Mouse (Mus musculus) c-Kit-positive CD71-positive TER-119-positive erythroid progenitor cells, embryonic 14.5 days (primary cell): ENCODE data around the gene Txndc5.
A peak's percentile ranks its signal among the peaks of the same experiment; 100 is the strongest.

Source experiments
- DNase-seq: peaks from one replicate; pipeline ENCODE4 v3.0.0-alpha.2; 2013; ENCODE audit warnings: low spot score

The Txndc5 gene

DNA sequence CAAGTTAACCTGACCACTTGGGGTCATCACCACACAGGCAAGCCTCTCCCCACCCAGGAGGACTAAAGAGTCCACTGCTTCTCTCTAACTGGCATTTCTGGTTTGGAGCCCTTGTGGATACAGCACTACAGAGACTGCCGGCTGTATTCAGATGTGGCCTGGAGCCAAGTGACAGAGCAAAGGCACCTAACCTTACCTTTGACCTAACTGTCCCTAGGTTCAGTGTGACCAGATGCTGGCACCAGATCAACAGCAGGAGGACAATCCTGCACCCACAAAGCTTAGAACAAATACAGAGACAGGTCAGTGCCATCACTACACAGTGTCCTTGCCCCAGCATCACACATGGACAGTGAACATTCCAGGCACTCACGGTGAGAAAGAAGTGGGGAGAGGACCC is 2.5 kb downstream of the Txndc5 start:
- DNase-seq = no peak

DNA sequence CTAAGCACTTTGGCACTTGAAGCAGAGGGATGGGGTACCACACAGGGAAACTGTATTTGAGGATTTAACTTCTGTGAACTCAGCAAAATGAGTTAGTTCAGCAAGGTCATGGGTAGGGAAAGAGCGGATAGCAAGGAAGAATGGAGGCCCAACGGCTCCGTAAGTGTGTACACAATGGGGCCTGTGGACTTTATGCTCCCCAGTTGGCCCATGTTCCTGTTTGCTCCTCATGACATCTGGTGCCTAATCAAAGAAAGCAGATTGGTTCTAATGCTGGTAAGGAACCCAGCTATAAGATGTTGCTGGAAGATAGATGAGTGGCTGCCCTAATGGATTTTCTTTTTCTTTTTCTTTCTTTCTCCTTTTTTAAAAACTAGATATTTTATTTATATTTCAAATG is 3.4 kb downstream of the Txndc5 start:
- no peak for DNase-seq

DNA sequence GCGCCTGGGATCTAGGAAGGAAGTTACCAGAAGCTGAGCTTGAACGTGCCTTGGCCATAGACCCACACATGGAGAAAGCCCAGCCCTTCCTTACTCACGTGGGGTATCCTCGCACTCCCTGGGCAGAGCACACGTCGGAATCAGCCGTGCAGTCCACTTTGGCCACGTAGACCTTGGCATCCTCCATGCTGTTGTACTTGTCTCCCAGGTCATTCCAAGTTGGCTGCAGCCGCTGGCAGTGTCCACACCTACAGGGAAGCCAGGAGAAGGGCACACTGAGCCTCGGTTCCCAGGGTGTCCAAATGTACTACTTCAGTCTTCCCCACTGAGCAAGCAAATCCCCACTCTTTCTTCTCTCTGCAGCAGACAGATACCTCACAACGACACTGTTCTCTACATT is 5.4 kb downstream of the Txndc5 start:
- no peak for DNase-seq

DNA sequence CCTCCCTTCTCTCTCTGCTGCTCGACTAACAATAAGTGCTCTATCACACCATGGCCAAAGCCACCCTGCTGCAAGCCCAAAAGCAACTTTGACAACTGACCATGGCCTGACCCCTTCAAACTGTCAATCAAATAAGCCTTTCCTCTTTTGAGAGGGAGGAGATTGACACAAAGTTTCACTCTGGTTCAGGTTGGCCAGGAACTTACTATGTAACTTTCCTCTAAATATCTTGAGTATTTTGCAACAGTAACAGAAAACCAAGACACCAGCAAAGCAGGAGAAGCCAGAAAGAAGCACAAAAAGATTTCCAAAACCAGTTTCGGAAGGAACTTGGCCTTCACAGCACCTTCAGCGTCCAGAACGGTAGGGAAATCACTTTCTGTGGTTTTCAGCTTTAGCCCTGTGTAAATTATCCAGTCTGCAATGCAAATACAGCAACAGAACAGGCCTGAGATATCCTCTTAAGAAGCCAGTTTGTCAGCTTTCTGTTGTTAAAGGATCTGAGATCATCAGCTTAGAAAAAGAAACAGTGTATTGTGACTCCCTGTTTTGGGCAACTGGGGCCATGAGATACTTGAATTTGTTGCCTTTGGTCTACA is 6.5 kb downstream of the Txndc5 start:
- no peak for DNase-seq

DNA sequence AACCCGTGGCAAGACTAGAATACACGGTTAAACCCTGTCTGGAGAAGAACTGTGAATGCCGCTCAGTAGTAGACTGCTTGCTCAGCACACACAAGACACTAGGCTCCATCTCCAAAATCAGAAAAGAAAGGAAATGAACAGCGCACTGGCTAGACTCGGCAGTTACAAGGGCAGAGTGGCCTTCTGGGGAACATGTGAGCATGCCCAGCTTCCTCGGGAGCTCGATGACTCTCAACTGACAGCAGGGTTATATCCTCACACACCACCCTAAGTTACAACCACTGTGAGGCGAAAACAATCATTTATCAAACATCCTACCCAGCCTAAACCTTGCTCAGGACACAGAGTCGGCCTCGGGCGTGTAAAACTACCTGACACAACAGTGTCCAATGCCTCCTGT is 8.3 kb downstream of the Txndc5 start:
- DNase-seq = no peak

DNA sequence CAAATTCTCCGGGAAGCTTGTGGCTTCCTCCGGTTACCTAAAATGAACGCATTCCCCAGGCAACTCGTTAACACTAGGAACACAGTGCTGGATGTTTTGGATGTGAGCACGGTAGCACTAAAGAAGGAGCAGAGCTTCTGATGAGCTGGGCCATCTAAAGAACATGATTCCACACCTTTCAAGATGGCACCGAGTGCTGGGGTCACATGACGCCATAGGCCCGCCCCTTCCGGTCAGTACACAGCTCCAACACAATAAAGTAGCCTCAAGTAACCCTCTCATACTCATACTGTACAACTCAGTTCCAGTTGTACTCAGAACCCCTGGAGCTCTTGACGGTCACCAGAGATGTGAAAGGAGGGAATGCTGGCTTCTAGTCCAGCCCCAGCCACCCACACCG is 12.0 kb downstream of the Txndc5 start:
- no peak for DNase-seq

DNA sequence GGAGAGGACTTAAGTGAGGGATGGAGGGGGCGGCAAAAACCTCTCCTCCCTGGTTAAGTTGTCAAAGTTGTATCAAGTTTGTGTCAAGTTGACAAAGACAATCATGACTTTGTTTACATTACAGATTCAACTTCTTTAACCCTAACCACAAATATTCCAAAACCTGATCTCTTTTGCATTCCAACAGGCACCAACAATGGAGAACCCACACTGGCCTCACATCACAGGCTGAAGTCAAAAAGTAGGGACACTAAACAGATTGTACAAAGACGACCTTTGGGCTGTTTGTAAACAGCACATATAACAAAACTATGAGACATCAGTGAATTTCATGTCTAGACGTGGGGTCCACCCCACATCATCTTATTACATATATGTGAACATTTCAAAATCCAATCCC is 12.8 kb downstream of the Txndc5 start:
- DNase-seq = no peak

DNA sequence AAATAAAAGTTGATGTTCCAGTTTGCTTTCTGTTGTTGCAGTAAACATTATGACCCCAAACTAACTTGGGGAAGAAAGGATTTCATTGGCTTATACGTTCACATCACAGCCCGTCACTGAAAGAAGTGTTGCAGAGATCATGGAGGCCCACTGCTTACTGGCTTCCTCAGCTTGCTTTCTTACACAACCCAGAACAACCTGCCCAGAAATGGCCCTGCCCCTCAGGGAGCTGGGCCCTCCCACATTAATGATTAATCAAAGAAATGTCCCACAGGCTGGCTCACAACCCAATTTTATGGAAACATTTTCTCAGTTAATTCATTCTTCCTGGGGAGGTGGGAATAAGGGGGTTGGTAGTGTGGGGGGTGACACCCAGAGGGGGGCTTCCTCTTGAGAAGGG is 13.2 kb downstream of the Txndc5 start:
- DNase-seq = no peak

DNA sequence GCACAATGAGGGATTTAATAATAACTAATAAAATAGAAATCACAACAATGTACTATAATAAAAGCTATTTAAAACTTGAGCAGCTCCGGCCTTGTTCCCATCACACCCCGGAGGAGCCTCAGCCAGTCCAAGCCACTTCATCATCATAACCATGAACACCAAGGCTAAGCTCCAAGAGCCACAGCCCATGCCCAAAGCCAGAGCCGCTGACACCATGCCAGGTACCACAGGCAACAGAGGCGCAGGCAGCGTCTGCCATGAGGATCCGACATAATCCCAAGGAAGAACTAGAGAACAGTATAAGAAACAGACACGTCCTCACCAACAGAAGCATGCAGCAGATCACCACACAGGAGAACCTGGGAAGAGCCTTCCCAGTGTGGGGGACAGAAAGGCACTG is 14.7 kb downstream of the Txndc5 start:
- no peak for DNase-seq

DNA sequence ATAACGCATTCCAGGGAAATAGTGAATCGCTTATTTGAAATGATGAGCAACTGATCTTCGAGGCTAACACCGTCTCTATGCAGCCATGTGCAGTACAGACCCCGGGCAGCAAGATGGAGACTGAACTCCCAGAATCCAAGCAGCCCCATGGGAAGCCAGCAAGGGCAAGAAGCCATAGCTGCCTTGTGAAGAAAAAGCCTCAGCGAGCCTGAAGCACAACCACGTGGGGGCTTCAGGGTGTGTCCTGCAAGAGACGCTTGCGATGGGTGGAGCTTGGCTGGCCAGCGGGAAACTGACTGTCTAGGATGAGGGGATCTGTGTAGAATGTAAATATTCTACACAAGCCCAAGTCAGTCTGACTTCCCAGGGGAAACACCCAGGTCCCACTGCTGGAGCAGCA is 16.6 kb downstream of the Txndc5 start:
- DNase-seq = no peak

DNA sequence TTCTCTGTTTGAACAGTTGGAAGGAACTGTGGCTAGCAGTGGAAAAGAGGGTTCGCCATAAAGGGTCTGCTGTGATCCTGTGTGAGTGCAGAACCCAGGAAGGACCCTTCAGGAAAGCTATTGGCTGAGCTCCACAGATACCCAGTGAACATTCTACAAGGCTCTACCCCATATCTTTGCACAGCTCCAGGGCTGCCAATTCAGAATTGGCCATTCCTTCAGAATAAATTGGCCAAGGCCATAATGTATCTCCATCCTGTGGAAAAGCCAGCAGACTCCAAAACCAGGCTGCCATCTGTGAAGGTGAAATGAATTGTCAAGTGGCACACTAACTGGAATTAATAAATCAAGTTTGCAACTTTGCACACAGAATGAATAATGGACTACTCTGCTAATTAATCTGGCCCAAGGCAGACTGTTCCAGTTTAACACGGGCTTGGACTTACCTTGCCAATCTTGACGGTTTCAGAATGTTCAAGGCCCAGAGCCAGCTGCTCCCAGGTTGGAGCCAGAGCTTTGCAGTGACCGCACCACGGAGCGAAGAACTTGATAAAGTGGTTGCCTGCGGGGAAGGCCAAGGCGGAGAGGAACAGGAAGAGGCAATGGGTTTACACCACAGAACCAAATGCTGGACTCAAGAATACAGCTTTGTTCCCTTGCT is 18.8 kb downstream of the Txndc5 start:
- no peak for DNase-seq

DNA sequence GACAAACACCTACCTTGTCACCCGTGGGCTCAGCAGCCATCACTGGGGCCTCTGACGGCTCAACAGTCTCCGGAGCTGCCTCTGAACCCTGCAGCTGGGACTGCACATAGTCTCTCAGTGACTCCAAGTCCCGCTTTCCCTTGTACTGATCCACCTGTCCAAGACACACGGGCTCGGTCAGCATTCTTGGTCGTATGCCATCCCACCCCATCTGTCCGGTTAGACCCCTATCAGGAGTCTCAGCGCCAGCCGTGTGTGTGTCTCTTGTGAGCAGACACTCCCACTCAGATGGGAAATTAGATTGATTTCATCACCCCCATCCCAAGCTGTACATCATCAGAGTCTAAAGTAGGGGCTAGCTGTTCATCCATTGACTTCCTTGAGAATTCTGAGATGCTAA is 21.7 kb downstream of the Txndc5 start:
- no peak for DNase-seq

DNA sequence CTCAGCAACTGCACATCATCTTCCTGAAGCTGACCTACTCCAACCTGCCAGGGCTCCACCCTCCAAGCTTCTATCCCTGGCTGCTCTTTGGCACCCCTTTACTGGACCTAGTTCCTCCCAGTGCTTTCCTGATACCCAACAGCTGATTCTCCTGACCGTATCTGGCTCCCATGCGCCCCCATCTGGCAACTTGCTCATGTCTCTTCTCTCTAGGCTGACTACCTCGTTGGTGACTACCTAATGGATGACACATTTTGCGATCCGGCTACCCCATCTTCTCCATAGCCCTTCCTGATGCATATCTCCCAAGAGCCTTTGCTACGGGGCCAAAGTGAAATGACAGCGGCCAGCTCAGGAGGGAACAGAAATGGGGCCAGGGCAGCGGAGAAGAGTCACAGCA is 22.3 kb downstream of the Txndc5 start:
- DNase-seq = no peak

DNA sequence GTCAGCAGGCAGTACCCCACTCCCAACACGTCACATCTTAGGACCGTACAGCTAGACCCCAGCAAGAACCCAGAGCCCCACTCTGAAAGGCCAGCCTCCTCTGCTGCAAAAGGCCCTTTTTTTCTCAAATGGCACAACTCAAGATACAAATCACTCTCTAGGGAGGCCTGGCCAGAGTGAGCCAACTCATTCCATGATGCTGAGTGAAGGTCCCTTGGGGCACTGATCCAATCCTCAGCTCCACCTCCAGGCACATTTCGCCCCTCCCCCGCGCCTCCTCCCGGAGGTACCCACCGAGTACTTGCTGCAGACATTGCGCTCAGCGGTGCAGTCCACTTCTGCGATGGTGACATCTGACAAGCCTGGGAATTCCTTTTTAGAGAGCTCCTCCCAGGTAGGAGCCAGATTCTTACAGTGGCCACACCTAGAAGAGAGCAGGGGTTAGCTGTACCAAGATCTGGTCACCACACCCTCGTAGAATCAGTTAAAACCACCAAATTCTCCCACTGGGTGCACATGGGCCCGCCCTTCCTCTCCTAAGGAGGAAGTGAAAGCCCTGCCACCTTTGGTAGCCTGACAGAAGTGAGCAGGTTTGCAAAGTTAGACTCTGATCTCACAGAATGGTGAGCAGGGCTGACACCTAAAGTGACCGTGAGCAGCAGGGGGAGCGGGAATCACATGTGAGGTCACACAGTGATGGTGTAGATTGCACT is 25.3 kb downstream of the Txndc5 start:
- no peak for DNase-seq

DNA sequence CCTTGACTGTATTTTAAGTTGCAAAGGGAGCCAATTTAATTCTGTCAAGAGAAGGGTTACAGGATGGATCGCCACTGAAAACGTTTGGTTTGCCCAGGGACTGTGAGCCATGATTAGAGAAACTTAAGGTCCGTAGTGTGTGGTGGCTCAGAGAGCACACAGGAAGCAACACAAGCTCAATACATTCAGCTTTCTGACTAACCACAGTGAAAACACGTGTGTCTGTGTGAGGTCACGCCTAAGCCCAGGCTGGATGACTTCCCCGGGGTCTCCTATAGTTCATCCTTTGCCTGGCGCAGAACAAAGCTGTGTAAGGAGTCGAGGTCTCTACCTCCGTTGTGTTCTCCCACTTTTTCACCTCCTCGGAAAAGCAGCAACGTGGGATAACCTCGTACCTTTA is 27.3 kb downstream of the Txndc5 start:
- DNase-seq = no peak

DNA sequence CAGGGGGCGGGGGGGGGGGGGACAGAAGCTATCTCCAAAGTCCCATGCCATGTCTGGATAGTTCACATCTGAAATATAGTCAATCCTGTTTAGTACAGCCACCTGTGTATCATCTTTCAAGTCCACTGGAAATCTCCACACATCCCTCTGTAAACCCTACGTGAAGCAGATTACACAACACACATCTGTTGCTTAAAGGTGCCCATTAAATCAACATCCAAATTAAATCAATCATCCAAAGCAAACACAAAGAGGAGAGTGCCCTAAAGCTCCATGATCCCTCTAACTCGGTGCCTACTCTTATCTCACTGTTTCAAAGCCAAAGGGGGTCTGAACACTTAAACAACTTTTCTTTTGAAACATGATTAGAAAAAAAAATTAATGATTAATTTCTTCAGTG is 31.9 kb downstream of the Txndc5 start:
- no peak for DNase-seq

DNA sequence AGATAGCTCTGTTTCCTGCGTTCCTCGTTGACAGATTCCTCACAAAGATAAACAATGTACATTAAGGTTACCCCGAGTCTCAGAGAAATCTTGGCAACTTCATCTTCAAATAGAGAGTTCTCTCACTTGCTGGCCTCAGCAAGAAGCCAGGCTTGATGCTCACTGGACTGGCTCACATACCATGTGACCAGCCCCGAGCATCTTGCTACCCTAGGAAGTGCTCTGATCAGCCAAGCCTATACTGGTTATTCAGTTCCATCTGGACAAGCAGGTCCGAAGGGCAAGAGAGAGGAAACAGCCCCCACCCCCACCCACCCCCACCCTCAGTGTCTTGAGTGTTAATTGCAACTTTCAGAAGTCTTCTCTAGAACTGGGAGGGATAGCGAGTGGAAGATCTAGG is 41.9 kb downstream of the Txndc5 start:
- DNase-seq = no peak

DNA sequence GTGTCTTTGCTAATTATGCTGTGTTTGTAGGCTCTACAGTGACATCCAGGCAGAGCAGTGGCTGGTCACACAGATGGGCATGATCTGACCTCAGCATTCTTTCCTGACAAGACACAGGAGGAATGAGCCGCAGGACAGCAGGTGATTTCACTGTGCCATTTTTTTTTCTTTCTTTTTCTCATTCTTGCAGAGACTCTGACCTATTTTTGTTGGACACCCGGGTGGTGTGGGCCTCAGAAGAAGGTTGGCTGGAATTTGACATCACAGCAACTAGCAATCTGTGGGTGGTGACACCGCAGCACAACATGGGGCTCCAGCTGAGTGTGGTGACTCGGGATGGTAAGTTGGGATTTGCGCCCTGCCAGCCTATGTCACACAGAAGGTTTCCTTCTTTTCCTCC is 43.9 kb downstream of the Txndc5 start:
- DNase-seq = no peak

DNA sequence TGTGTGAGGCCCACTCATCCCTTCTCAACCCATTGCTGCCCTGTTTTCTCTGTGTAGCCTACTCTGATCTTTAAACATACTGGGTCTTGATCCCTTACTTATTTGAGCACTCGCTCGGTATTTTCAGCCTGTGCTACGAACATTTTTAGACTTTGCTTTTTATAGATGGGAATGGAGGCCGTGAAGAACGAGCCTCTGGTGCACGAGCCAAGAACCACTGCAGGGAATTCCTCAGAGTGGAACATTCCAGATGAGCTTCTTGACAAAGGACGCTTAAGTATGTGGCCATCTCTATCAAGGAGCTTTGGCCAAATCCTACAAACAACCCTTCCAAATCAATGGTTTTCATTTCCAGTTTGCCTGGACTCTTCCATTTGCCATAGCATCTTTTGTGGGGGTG is 47.6 kb downstream of the Txndc5 start:
- DNase-seq = no peak

DNA sequence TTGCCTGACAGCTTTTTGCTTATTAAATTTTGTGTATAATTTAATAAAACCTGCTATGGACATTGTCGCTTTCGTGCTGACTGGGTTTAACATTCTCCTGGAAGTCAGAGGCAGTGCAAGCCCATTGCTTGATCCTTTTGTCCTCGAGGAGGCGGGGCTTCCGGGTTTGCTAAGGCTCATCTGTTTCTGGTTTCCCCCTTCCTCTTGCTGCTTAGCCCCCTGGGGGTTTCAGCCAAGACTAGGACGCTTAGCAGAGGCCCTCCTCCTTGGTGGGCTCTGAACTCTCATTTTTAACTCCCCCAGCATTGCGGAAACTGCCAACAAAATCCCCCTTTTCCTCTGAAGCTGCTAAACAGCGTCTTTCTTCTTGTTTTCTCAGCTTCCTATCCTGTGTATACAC is 51.7 kb downstream of the Txndc5 start:
- no peak for DNase-seq

DNA sequence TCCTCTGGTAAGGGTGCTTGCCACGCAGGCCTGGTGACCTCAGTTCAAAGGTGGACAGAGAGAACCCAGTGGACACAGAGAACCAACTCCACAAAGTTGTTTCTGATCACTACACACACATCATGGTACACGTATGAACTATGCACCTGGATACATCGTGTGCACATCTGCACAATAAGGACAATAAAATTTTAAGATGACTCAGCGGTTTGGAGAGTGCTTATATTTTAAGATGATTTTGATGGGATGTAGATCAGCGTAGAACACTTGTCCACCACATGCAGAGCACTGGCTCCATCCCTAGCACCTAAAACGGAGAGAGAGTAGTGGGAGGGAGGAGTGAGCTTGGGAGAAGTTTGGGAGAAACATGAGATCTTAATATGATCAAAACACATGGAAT is 55.1 kb downstream of the Txndc5 start:
- DNase-seq = no peak

DNA sequence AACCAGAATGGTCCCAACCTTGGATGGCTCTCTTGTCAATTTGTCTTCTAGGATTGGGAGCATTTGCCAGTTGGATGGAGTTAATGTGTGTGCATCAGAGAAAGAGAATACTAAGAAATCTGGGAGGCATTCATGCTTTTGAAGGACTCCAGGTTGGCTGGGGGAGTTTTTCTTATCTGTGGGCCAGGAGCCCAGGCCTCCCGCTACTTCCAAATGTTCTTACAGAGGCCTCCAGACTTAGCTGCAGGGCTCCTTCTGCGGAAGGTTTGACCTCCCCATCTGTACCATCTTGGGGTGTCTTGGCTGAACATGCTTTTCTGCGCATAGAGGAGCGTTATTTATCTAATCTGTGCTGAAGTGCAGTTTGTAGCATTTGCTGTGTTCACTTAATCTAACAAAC is 56.0 kb downstream of the Txndc5 start:
- DNase-seq = no peak

DNA sequence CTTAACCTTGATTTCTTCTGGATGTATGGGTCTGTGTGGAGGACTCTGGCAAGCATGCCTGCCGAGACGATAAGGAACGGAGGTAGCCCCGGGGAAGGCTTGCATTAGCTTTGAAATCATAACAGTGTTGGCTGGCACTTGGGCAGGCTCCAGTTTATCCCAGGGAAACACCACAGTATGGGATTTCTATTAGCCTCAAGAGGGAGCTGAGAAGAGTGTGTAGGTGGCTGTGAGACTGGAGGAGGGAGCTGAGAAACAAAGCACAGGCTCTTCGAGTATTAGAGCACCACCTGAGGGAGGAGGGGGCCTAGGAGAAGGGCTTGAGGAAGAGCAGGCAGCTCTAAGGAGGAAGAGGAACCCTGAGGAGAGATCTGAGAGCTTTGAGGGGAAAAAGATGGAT is 57.7 kb downstream of the Txndc5 start:
- no peak for DNase-seq

DNA sequence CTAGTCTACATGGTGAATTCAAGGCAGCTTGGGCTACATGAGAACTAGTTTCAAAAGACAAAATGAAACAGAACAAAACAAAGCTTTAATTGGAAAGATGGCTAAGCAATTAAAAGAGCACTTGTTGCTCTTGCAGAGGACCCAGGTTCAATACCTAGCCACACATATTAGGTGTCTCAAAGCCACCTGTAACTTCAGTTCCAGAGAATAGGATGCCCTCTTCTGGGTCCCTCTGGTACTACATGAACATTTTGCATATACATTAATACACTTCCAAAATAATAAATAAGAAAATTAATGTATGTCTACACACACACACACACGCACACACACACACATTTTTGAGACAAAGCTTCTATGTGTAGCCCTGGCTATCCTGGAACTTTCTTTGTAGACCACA is 65.2 kb downstream of the Txndc5 start:
- peak; percentile 6 for DNase-seq
